Mouse (Mus musculus) midbrain, embryonic 15.5 days (tissue): Measurements from ENCODE around the gene Wasf3. TPM values are rescaled to one million over a fixed set of nuclear protein-coding genes. Genes with fewer than 3 reads are reported as not detected.
"Not testable (repeated sequence)": the region's sequence is repeated elsewhere in the genome, so short reads cannot be mapped to it uniquely, and the experiment has no call there.

ENCODE experiments used
- ATAC-seq: fragments of 200-750 bp; cut with Nextera tagmentation; replicated peaks from 2 replicates; pipeline ENCODE4 v1.8.0; 2017; ENCODE audit warnings: moderate TSS enrichment
- H3K27ac ChIP-seq: fragments of 300-500 bp; sonication (generic); 2 replicates; pipeline ENCODE4 v1.5.1; 2015; ENCODE audit warnings: mild to moderate bottlenecking, inconsistent platforms
- H3K27me3 ChIP-seq: fragments of 300-500 bp; sonication (generic); replicated peaks from 2 replicates; pipeline ENCODE4 v1.6.1; 2015; ENCODE audit warnings: inconsistent platforms
- H3K36me3 ChIP-seq: fragments of 300-500 bp; sonication (generic); replicated peaks from 2 replicates; pipeline ENCODE4 v1.6.1; 2015; ENCODE audit warnings: inconsistent platforms
- H3K4me1 ChIP-seq: fragments of 300-500 bp; sonication (generic); 2 replicates; pipeline ENCODE4 v1.6.1; 2015; ENCODE audit warnings: inconsistent platforms
- H3K4me2 ChIP-seq: fragments of 300-500 bp; sonication (generic); 2 replicates; pipeline ENCODE4 v1.6.1; 2015; ENCODE audit warnings: inconsistent platforms, mild to moderate bottlenecking, moderate library complexity
- H3K4me3 ChIP-seq: fragments of 300-500 bp; sonication (generic); 2 replicates; pipeline ENCODE4 v1.5.1; 2015; ENCODE audit warnings: mild to moderate bottlenecking, inconsistent platforms
- H3K9ac ChIP-seq: fragments of 300-500 bp; sonication (generic); 2 replicates; pipeline ENCODE4 v1.6.1; 2015; ENCODE audit warnings: mild to moderate bottlenecking, inconsistent platforms
- H3K9me3 ChIP-seq: fragments of 300-500 bp; sonication (generic); 2 replicates; pipeline ENCODE4 v1.6.1; 2016; ENCODE audit warnings: inconsistent platforms
- WGBS: fragments of 180-500 bp; shearing (Covaris S2); methylation state at CpG from one replicate; pipeline ENCODE4 v1.1.7; 2015; ENCODE audit warnings: mixed read lengths; 5-methylcytosine and 5-hydroxymethylcytosine counted together
- polyA plus RNA-seq: library from polyadenylated mRNA; unstranded; fragments of >200 nt; fragmentation: Nextera tagmentation; extraction: Ambion mirVana; gene quantifications from 2 replicates; pipeline ENCODE4 v1.2.1, GENCODE M21; 2015

The Wasf3 gene
- polyA plus RNA-seq, 1 experiment from 2014 or later, result 18.8 TPM

DNA sequence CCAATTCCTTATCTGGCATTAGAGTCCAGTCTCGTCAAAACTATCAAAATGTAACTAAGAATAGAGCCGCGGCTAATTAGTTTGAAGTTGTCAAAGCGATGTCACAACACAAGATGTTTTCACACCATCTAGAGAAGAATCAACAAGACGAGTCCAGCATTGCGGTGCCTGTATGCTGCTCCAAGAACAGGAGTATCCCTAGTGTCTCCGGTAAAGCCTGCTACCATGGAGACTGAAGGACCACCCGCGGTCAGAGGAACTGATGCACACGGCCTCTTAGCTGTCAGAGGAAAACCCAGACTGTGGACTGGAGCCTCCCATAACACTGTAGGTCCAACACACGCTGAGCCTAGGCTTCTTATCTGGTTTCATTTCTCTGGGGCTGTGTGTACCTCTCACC, 11.5 kb upstream of the Wasf3 start:
- no peaks in the 10 kb centered on the region for H3K9me3 ChIP-seq
- no peak overlapping the region for H3K4me2 ChIP-seq
- H3K27me3 ChIP-seq, result no peaks in the 10 kb centered on the region
- H3K27ac ChIP-seq, result no peak overlapping the region
- H3K4me3 ChIP-seq, result no peak overlapping the region
- H3K4me1 ChIP-seq, result no peaks in the 10 kb centered on the region
- 79% methylated on average over 11 of the region's 11 CpGs for WGBS
- no peaks in the 10 kb centered on the region for H3K36me3 ChIP-seq
- no peak for ATAC-seq
- H3K9ac ChIP-seq, result no peak overlapping the region

DNA sequence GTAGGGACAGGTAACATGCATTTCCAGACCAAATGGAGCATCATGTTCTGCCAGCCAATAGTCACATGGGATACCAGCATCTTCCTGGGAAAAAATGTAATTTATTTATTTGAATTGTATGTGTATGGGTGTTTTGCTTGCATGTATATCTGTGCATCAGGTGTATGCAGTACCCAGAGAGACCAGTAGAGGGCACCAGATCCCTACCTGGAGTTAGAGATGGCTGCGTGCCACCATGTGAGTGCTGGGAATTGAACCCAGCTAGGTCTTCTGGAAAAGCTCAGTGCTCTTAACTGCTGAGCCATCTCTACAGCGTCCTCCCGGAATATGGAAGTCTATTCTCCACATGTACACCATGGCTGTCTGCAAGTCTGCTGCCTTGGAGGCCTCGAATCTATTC, 8.2 kb upstream of the Wasf3 start:
- Histone ChIP-seq H3K9ac (no peak overlapping the region), H3K4me3 (no peak overlapping the region)
- WGBS, result 89% methylated on average over 4 of the region's 4 CpGs

DNA sequence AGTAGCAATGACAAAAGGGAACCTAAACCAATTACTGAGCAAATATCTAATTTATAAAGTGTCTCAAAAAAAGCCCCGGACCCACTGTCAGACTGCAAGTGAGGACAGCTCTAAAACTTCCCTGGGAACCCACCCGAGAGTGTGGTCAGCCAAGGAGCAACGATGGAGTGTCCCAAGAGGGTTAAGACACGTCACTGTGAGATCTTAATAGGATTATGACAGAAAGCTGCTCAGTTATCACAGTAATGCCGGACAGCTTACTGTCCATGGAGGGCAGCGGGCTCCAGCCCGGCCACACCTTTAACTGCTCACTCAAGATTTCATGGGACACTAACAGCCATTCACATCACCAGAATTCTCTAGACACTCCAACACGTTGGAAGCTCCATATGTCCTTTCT, 4.7 kb upstream of the Wasf3 start:
- Histone ChIP-seq H3K27ac (no peak overlapping the region), H3K4me2 (no peak overlapping the region), H3K27me3 (no peaks in the 10 kb centered on the region), H3K4me1 (no peaks in the 10 kb centered on the region), H3K36me3 (no peaks in the 10 kb centered on the region), H3K4me3 (no peak overlapping the region), H3K9me3 (no peaks in the 10 kb centered on the region), H3K9ac (no peak overlapping the region)
- WGBS, result 71% methylated on average over 8 of the region's 8 CpGs
- ATAC-seq, result no peak

More for the DNA sequence above, 8.2 kb upstream of the Wasf3 start:
- no peaks in the 10 kb centered on the region for H3K36me3 ChIP-seq
- no peaks in the 10 kb centered on the region for H3K9me3 ChIP-seq
- H3K4me2 ChIP-seq, result no peak overlapping the region
- no peaks in the 10 kb centered on the region for H3K27me3 ChIP-seq
- no peak for ATAC-seq
- no peaks in the 10 kb centered on the region for H3K4me1 ChIP-seq
- no peak overlapping the region for H3K27ac ChIP-seq

DNA sequence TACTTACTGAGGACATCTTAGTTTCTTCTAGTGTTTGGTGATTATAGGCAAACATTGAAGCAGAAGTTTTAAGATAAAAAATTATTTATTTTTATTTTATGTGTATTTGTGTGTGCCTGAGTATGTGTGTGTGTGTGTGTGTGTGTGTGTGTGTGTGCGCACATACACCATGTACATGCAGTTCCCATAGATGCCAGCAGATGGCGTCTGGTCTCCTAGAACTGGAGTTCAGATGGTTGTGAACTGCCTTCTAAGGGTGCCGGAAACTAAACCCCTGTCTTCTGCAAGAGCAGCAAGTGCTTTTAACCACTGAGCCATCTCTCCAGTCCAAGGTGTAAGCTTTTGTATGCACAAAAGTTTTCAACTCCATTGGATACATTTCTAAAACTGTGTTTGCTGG, 2.5 kb upstream of the Wasf3 start:
- 85% methylated on average over 3 of the region's 3 CpGs for WGBS

DNA sequence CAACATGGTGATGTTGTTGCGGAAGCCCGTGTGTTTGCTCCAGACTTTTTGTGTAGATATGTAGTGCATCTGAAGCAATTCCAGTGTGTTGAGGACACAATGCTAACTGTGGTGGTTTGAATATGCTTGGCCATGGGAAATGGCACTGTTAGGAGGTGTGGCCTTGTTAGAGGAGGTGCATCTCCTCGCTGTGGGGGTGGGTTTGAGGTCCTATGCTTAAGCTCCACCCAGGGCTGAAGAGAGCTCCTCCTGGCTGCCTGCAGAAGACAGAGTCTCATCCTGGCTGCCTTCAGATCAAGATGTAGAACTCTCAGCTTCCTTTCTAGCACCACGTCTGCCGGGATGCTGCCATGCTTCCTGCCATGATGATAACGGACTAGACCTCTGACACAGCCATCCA, 1.4 kb upstream of the Wasf3 start:
- no peaks in the 10 kb centered on the region for H3K36me3 ChIP-seq
- H3K27ac ChIP-seq, result no peak overlapping the region
- no peak overlapping the region for H3K9ac ChIP-seq
- H3K4me1 ChIP-seq, result peaks cover 8% of the 10 kb centered on the region
- no peak overlapping the region for H3K4me3 ChIP-seq
- H3K4me2 ChIP-seq, result no peak overlapping the region
- no peaks in the 10 kb centered on the region for H3K27me3 ChIP-seq
- ATAC-seq, result no peak
- H3K9me3 ChIP-seq, result no peaks in the 10 kb centered on the region
- WGBS, result 81% methylated on average over 6 of the region's 6 CpGs

More for the DNA sequence above, 2.5 kb upstream of the Wasf3 start:
- Histone ChIP-seq H3K36me3 (no peaks in the 10 kb centered on the region), H3K9me3 (no peaks in the 10 kb centered on the region), H3K4me3 (no peak overlapping the region), H3K9ac (no peak overlapping the region), H3K27ac (no peak overlapping the region), H3K4me2 (no peak overlapping the region), H3K27me3 (no peaks in the 10 kb centered on the region), H3K4me1 (peaks cover 8% of the 10 kb centered on the region)
- ATAC-seq, result no peak

DNA sequence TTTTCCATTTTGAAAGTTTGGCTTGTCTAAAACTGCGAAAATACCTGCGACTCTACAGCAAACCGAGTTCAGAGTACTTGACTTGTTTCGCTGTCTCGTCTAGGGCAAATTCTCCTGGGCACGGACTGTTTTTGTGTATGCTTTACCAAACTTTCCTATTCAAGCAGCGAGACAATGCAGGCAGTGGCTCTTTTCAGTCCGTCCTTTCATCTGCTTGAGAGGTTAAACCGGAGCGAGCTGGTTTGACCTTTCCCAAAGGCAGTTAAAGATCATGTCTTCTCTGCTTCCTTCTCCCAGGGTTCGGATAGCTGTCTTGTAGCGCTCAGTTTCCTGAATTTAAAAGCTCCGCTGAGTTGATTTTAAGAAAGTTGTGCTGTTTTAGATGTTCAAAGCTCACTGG, 1.2 kb downstream of the Wasf3 start:
- peak overlapping the region; percentile 44 for H3K27ac ChIP-seq
- 2% methylated on average over 13 of the region's 13 CpGs for WGBS
- H3K4me3 ChIP-seq, result peak overlapping the region; percentile 85
- no peaks in the 10 kb centered on the region for H3K36me3 ChIP-seq
- peaks cover 8% of the 10 kb centered on the region for H3K4me1 ChIP-seq
- ATAC-seq, result no peak
- peak overlapping the region; percentile 77 for H3K4me2 ChIP-seq
- H3K9me3 ChIP-seq, result no peaks in the 10 kb centered on the region
- H3K27me3 ChIP-seq, result no peaks in the 10 kb centered on the region
- H3K9ac ChIP-seq, result peak overlapping the region; percentile 71

DNA sequence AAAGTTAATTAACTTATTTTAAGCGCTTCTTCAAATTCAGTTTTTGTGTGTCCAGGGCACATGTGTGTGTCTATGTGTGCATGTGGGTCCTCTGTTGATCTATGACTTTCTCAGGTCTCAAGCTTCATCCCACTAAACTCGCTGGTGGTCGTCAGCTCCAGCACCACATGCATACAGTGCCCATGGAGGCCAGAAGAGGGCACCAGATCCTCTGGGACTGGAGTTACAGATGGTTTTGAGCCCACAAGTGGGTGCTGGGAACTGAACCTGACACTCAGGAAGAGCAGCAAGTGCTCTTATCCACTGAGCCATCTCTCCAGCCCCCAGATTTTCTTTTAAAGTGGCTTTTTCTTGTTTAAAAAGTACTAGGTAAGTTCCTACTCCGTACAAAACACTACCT, 2.1 kb downstream of the Wasf3 start:
- Histone ChIP-seq H3K9me3 (no peaks in the 10 kb centered on the region), H3K4me1 (peaks cover 8% of the 10 kb centered on the region), H3K9ac (no peak overlapping the region), H3K27me3 (no peaks in the 10 kb centered on the region), H3K4me3 (no peak overlapping the region), H3K36me3 (no peaks in the 10 kb centered on the region), H3K27ac (no peak overlapping the region), H3K4me2 (no peak overlapping the region)
- 95% methylated on average over 4 of the region's 4 CpGs for WGBS
- ATAC-seq, result no peak

DNA sequence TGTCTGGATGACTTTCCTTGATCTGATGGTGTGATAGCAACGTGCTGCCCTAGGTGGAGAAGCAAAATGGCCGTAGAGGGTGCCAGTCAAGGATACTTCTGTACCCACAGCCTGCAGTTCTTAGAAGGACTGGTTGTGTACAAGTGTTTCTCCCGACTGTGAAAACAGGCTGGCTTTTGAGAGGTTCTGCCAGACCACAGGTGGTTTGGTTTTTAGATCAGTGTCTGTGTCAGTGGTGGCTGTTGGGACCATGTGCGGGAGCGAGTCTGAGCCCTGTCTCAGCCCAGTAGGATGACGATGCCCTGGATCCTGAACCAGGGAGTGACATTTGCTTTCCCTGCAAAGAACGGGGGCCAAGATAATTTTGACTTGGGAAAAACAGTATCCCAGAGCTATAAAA, 9.8 kb downstream of the Wasf3 start:
- Histone ChIP-seq H3K4me3 (no peak overlapping the region), H3K27ac (no peak overlapping the region), H3K27me3 (no peaks in the 10 kb centered on the region), H3K4me1 (no peaks in the 10 kb centered on the region), H3K4me2 (no peak overlapping the region), H3K36me3 (no peaks in the 10 kb centered on the region), H3K9me3 (no peaks in the 10 kb centered on the region), H3K9ac (no peak overlapping the region)
- WGBS, result 94% methylated on average over 7 of the region's 7 CpGs
- no peak for ATAC-seq

DNA sequence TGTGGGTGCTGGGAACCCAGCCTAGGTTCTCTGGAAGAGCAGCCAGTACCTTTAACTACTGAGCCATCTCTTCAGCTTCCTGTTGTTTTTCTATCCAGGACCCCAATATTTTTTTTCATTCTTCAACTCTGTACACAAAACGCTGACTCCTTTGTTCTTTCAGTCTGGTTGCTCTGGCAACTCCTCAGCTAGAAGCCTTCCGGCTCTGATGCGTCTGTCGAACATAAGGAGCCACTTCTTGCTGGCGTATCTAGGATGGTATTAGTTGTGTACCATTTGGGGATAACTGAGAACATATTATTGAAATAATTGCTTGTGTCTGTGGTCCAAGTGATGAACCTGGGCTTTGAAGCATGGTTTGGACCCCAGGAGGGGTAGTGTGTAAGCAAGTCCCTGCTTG, 12.5 kb downstream of the Wasf3 start:
- H3K4me1 ChIP-seq, result no peaks in the 10 kb centered on the region
- no peak overlapping the region for H3K4me2 ChIP-seq
- H3K36me3 ChIP-seq, result no peaks in the 10 kb centered on the region
- no peaks in the 10 kb centered on the region for H3K9me3 ChIP-seq
- no peaks in the 10 kb centered on the region for H3K27me3 ChIP-seq
- ATAC-seq, result no peak
- WGBS, result 84% methylated on average over 5 of the region's 5 CpGs
- H3K9ac ChIP-seq, result no peak overlapping the region
- no peak overlapping the region for H3K4me3 ChIP-seq
- H3K27ac ChIP-seq, result no peak overlapping the region

DNA sequence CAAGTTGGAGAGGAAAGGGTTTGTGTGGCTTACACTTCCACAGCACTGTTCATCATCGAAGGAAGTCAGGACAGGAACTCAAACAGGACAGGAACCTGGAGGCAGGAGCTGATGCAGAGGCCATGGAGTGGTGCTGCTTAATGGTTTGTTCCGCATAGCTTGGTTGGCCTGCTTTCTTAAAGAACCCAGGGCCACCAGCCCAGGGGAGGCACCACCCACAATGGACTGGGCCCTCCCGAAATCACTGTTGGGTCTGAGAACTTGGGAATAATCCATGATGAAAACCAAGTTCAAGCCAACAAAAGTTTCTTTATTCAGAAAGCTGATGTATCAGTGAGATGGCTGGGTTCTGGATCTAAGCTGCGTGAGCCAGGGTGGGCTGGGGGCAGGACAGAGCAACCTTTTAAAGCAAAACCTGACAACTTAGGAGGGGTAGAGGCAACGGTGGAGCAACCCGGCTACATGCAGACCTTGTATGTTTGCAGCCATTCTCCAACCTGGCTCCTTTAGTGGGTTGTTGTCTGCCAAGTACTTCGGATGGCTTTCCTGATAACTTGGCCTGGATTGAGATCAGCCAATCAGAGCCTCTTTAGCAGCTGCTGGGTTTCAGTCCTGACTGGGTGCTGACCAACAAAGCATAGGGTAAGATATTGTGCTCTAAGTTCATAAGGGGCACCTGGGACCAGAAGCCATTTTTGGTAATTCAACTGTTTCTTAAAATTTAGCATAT, 13.8 kb downstream of the Wasf3 start:
- H3K36me3 ChIP-seq, result no peaks in the 10 kb centered on the region
- no peak for ATAC-seq
- H3K4me3 ChIP-seq, result no peak overlapping the region
- H3K27me3 ChIP-seq, result no peaks in the 10 kb centered on the region
- 94% methylated on average over 7 of the region's 7 CpGs for WGBS
- no peak overlapping the region for H3K9ac ChIP-seq
- H3K4me2 ChIP-seq, result no peak overlapping the region
- no peaks in the 10 kb centered on the region for H3K4me1 ChIP-seq
- no peak overlapping the region for H3K27ac ChIP-seq
- no peaks in the 10 kb centered on the region for H3K9me3 ChIP-seq

DNA sequence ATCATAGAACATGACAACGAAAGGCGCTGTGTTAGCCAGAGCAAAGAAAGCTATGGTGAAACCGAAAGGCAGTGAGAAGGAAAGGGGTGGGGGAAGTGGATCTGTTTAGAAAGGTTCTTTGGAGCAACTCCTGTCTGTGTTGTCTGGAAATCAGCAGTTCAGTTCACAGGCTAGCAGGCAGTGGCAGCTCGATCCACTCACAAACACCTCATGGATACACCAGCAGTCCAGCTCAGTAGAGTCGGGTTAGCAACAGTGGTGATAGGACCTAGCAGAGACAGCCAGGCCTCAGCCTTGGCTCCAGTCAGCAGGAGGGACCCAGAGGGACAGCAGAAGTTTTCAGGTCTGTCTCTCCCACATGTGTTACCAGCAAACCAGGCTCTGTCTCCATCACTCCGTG, 16.2 kb downstream of the Wasf3 start:
- H3K27ac ChIP-seq, H3K27me3 ChIP-seq, ATAC-seq, H3K4me1 ChIP-seq, H3K36me3 ChIP-seq, H3K4me2 ChIP-seq, H3K4me3 ChIP-seq, H3K9ac ChIP-seq, H3K9me3 ChIP-seq: not testable (repeated sequence)
- WGBS, result 96% methylated on average over 6 of the region's 6 CpGs

DNA sequence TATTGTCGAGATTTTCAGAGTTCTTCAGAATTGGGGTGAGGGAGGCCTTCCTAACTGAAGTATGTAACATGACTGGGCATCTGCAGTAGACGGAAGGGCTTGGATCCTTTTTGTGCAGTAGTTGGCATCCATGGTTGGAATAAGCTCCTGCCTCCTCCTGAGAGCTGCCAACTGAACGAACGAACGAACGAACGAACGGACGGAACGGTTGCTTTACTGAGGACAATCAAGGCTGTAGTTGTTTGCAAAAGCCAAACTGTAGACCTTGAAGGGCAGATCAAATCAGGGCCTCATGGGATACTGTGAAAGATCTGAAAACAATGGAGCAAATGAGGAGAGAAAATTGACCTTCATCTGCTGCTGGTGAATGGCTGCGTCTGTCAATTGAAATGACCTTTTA, 17.5 kb downstream of the Wasf3 start:
- no peak for ATAC-seq
- H3K36me3 ChIP-seq, result no peaks in the 10 kb centered on the region
- no peak overlapping the region for H3K9ac ChIP-seq
- no peaks in the 10 kb centered on the region for H3K27me3 ChIP-seq
- no peak overlapping the region for H3K27ac ChIP-seq
- no peaks in the 10 kb centered on the region for H3K4me1 ChIP-seq
- H3K4me2 ChIP-seq, result no peak overlapping the region
- no peak overlapping the region for H3K4me3 ChIP-seq
- WGBS, result 62% methylated on average over 11 of the region's 11 CpGs
- no peaks in the 10 kb centered on the region for H3K9me3 ChIP-seq

DNA sequence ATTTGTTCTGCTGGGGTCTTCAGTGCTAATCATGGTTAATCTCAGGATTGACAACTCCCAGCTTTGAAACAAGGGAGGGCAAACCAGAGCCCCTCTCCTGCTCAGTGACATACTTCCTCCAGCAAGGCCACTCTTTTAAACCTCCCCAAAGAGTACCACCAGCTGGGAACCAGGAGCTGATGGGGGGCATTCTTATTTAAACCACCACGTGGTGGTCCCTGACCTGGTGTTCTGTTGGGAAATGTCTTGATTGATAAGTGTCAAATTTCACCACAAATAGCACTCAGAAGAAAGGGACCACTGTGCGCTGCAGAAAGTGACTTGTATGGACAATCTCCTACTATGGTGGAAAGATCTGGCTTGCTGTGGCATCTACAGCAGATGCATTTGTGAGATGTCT, 19.1 kb downstream of the Wasf3 start:
- WGBS, result 48% methylated on average over 2 of the region's 2 CpGs
- no peaks in the 10 kb centered on the region for H3K9me3 ChIP-seq
- no peak for ATAC-seq
- no peaks in the 10 kb centered on the region for H3K27me3 ChIP-seq
- H3K27ac ChIP-seq, result no peak overlapping the region
- H3K4me2 ChIP-seq, result no peak overlapping the region
- no peaks in the 10 kb centered on the region for H3K4me1 ChIP-seq
- H3K36me3 ChIP-seq, result no peaks in the 10 kb centered on the region
- no peak overlapping the region for H3K4me3 ChIP-seq
- no peak overlapping the region for H3K9ac ChIP-seq
